Mouse (Mus musculus) brain, embryonic 14.5 days (tissue): ENCODE data around the gene Prn. TPM values are rescaled to one million over a fixed set of nuclear protein-coding genes. Genes with fewer than 3 reads are reported as not detected.

Source experiments
- DNase-seq: peaks from one replicate; pipeline ENCODE4 v3.0.0-alpha.2; 2011; ENCODE audit warnings: low read depth
- CTCF ChIP-seq: fragments of 200-500 bp; IDR thresholded peaks from 2 replicates; pipeline ENCODE4 v1.5.1; 2012; ENCODE audit warnings: inconsistent platforms, mild to moderate bottlenecking, moderate library complexity, borderline replicate concordance; ENCODE audit not compliant: insufficient read depth, insufficient read length; ENCODE audit errors: extremely low read depth
- POLR2A ChIP-seq: fragments of 200-500 bp; IDR thresholded peaks from 2 replicates; pipeline ENCODE4 v1.6.1; 2012; ENCODE audit warnings: mild to moderate bottlenecking, inconsistent platforms, borderline replicate concordance; ENCODE audit not compliant: poor library complexity, insufficient read depth, insufficient read length, severe bottlenecking; ENCODE audit errors: extremely low read depth
- polyA plus RNA-seq: library from polyadenylated mRNA; depleted of rRNA; stranded (reverse); fragments of >200 nt; gene quantifications from 2 replicates; pipeline ENCODE4 v1.2.3, GENCODE M21; 2012

The Prn gene
- polyA plus RNA-seq, 1 experiment, result not detected

DNA sequence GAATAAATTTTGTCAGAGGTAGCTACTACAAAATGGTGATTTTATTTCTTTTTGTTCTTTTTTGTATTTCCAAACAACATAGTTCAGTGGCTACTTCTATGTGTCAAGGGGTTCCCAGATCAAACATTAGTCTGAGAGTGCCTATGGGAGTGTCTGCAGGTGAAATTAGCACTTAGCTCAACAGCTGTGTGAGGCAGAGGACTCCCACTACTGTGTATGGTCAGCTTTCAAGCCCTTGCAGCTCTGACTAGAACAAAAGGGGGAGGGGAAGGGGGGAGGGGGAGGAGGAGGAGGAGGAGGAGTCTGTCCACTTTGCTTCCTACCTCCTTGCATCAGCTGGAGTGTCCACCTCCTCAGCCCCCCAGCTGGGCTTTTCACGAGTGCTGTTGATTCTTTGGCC is 34.6 kb downstream of the Prn start:
- no peak for DNase-seq
- TF ChIP-seq POLR2A (no peak), CTCF (no peak)

DNA sequence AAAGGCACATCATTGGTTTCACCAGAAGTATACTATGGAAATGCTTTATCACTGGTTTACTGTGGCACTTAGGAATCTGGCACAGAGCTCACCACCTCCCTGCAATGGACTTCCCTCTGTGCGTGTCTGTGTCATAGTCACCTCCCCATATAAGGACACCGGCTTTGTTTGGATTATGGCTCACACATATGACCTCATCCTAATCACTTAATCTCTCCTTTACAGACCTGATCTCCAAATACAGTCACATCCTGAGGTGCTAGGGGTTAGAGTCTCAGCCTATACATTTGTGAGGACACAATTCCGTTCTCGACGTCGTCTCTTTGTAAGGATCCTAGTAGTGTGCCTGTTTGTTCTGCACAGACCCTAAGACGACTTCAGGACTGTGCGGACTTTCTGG is 35.5 kb downstream of the Prn start:
- TF ChIP-seq CTCF (no peak), POLR2A (no peak)
- no peak for DNase-seq

- no peak for TF ChIP-seq CTCF
- no peak for TF ChIP-seq POLR2A
- DNase-seq, result peak; percentile 34
These were observed 36.0 kb downstream of the Prn start for GRCm38 (mm10) chr2:131945765-131946164.

GRCm38 (mm10) chr2:131946351-131946750 is 36.6 kb downstream of the Prn start:
- DNase-seq, result no peak
- TF ChIP-seq POLR2A (no peak), CTCF (no peak)

DNA sequence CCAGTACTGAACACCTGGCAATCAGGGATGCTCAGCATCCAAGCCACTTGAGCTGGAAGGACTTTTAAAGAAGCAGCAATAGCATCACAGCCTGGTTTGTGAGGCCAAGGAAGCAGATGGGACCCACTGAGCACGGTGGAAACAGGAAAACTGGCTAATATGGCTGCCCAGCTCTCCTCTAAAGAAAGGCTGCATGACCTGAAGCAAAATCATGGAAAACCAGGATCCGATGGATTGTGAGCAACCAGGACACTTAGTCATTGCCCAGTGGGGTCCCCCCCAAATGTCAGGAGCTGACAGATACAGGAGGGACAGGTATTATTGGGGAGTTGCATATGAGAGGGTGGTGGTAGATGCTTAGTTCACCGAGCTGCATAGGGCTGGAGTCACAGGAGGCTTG is 38.4 kb downstream of the Prn start:
- TF ChIP-seq POLR2A (no peak), CTCF (no peak)
- no peak for DNase-seq

DNA sequence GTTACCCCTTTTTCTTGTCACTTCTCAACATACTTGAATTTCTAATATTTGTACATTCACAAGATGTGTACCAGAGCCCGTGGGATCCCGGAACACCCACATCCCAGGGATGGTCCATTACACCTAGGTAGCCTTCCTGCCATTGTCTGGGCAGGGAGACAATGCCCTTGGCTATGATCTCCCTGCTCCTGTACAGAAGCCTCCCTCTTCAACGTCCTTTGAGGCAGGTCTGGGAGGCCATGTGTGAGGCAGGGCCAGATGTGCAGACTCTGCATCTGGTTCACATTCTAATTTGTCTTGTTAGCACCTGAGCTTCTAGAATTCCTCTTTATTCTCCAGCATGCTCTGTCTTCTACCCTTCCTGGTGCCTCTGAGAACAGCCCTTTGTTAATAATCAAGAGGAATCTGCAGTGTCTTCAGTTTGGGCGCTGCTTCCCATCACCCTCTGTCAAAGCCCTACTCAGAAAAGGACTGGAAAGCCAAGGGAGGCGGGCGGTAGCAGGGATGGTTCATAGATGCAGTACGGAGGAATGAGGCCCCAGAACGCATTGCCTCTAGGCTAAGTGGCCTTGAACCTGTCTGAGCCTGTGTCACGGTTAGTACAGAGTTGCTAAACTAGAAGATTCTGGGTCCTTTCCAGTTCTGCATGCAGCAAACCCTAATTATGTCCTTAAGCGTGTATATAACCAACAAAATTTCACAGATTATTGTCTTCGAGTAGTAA is 39.3 kb downstream of the Prn start:
- no peak for DNase-seq
- no peak for TF ChIP-seq POLR2A
- no peak for TF ChIP-seq CTCF

DNA sequence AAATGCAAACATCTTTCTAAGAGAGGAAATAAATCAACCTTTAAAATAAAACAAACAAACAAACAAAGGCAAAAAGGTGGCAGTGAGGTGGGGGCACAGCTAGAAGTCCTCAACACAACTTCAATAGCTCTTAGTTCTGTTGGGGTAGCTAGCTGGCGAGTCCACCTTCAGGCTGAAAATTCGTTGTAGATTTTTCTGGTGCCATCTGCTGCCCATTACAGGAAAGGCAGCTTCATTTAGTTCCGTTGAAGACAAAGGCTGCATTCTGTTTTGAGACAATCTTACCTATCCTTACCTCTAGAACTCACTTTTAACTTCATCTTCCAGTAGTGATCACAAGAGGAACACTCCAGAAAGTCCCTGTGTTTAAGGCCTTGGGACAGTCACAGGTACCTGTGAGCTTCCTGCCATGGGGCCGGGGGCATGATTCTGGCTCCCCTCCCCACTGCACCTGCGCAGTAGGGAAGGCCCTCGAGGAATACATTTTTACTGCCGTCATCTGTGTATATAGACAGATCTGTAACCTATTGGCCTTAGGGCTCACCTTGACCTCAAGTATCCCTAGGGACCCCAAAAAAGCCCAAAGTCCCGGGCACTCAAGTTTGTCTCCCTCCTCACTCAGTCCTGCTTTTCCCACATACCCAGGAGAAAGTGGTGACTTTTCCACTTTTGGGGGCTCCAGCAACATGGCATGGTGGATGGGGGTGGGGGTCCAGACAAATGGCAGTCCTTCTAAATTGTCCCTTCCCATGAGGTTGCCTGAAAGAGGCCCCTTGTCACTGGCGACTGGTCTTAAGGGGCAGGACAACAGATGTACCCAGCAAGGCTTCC is 40.2 kb downstream of the Prn start:
- DNase-seq, result peak; percentile 83

GRCm38 (mm10) chr2:131950598-131951095 is 40.9 kb downstream of the Prn start, which contains the start of gene Prnd:
Prnd (plus strand) TSS chr2:131950861.
- TF ChIP-seq POLR2A (no peak), CTCF (no peak)
- no peak for DNase-seq

More for the DNA sequence above, 40.2 kb downstream of the Prn start:
- TF ChIP-seq CTCF (peak; percentile 72; the same call in 1 of the 2 replicates), POLR2A (no peak)

- no peak for TF ChIP-seq POLR2A
- TF ChIP-seq CTCF, result no peak
- DNase-seq, result no peak
These were observed 42.7 kb downstream of the Prn start for GRCm38 (mm10) chr2:131952456-131952855.

- TF ChIP-seq CTCF (no peak), POLR2A (no peak)
- no peak for DNase-seq
These were observed 43.3 kb downstream of the Prn start for GRCm38 (mm10) chr2:131952961-131953538.

- DNase-seq, result no peak
- TF ChIP-seq CTCF (no peak), POLR2A (no peak)
These were observed 44.0 kb downstream of the Prn start for GRCm38 (mm10) chr2:131953711-131954110.
